Mouse (Mus musculus): ENCODE data around the gene Ehf. TPM values are rescaled to one million over a fixed set of nuclear protein-coding genes. Genes with fewer than 3 reads are reported as not detected.

The Ehf gene
- polyA plus RNA-seq (2012; rRNA removed) = 26.1 and 33.9 TPM in 2 replicates

DNA sequence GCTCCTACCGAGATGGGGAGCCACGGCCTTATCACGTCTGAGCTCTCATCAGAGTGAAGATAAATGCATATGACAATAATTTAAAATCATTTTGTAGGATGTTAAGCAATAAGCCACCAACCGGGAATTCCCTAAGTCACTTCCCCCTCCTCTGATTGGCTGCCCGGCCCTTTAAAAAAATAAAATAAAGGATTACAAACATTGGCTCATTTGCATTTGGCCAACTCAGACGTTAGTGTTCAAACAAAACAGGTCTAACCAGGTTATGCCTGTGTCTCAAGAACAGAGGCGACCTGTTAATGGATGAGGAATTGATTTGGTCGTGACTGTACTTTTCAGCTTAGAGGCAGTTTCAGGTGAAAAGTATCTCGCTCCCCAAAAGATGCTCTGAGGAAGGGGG is at the start of gene Ehf:
TSS of gene Ehf (minus strand) at position 147 of the 400 bp plus-strand sequence.

Other genes with a start within 250 kb of the Ehf start
- gene Pdhx, start 229.8 kb downstream of the Ehf start, polyA plus RNA-seq (2012; rRNA removed) = 6.7 and 9.4 TPM in 2 replicates
- gene Apip, start 229.6 kb downstream of the Ehf start, polyA plus RNA-seq (2012; rRNA removed) = 3.6 TPM in 2 replicates
- gene Elf5, start 108.4 kb upstream of the Ehf start, polyA plus RNA-seq (2012; rRNA removed) = 3.5 and 5.4 TPM in 2 replicates
- gene Cat, start 181.9 kb upstream of the Ehf start, polyA plus RNA-seq (2012; rRNA removed) = 22.8 and 23.3 TPM in 2 replicates

Data from stomach, adult 2 months (tissue).